Mouse (Mus musculus): ENCODE results near the gene Glp1r. TPM values are rescaled to one million over a fixed set of nuclear protein-coding genes. Genes with fewer than 3 reads are reported as not detected.

The Glp1r gene
- polyA plus RNA-seq, 1 experiment from 2014 or later = 0.13 TPM

- 43% methylated on average over 7 of the region's 7 CpGs for WGBS
Measured at GRCm38 (mm10) chr17:30961936-30962592, 60.4 kb downstream of the Glp1r start.

GRCm38 (mm10) chr17:30962880-30963279, 61.3 kb downstream of the Glp1r start:
- Histone ChIP-seq H3K4me2 (no peak overlapping the region), H3K9ac (no peak overlapping the region), H3K9me3 (replicated peaks) (peaks cover 3% of the 10 kb centered on the region; the same call in 1 of the 2 replicates), H3K4me3 (no peak overlapping the region), H3K36me3 (no peaks in the 10 kb centered on the region), H3K27me3 (replicated peaks) (no peaks in the 10 kb centered on the region), H3K27ac (ENCODE audit: poor library complexity, severe bottlenecking) (no peak overlapping the region), H3K4me1 (replicated peaks) (no peaks in the 10 kb centered on the region)
- WGBS = 43% methylated on average over 2 of the region's 2 CpGs
- no peak for ATAC-seq (ENCODE audit: insufficient number of reproducible peaks, low FRiP score)

More at GRCm38 (mm10) chr17:30961936-30962592, 60.4 kb downstream of the Glp1r start:
- no peaks in the 10 kb centered on the region for H3K36me3 ChIP-seq
- ATAC-seq (ENCODE audit: insufficient number of reproducible peaks, low FRiP score) = no peak
- H3K4me2 ChIP-seq = no peak overlapping the region
- no peaks in the 10 kb centered on the region for H3K4me1 ChIP-seq (replicated peaks)
- peaks cover 3% of the 10 kb centered on the region; the same call in 1 of the 2 replicates for H3K9me3 ChIP-seq (replicated peaks)
- no peak overlapping the region for H3K27ac ChIP-seq (ENCODE audit: poor library complexity, severe bottlenecking)
- no peaks in the 10 kb centered on the region for H3K27me3 ChIP-seq (replicated peaks)
- no peak overlapping the region for H3K4me3 ChIP-seq
- no peak overlapping the region for H3K9ac ChIP-seq

GRCm38 (mm10) chr17:30969983-30970382, 68.4 kb downstream of the Glp1r start:
- no peak overlapping the region for H3K4me2 ChIP-seq
- H3K27me3 ChIP-seq (replicated peaks) = no peaks in the 10 kb centered on the region
- peaks cover 16% of the 10 kb centered on the region for H3K4me1 ChIP-seq (replicated peaks)
- H3K36me3 ChIP-seq = no peaks in the 10 kb centered on the region
- ATAC-seq (ENCODE audit: insufficient number of reproducible peaks, low FRiP score) = no peak
- H3K27ac ChIP-seq (ENCODE audit: poor library complexity, severe bottlenecking) = no peak overlapping the region
- no peak overlapping the region for H3K4me3 ChIP-seq
- 57% methylated on average over 4 of the region's 4 CpGs for WGBS
- H3K9ac ChIP-seq = no peak overlapping the region
- H3K9me3 ChIP-seq (replicated peaks) = peaks cover 3% of the 10 kb centered on the region; the same call in 1 of the 2 replicates

GRCm38 (mm10) chr17:30971877-30972276, 70.3 kb downstream of the Glp1r start:
- peaks cover 3% of the 10 kb centered on the region; the same call in 1 of the 2 replicates for H3K9me3 ChIP-seq (replicated peaks)
- H3K27me3 ChIP-seq (replicated peaks) = no peaks in the 10 kb centered on the region
- WGBS = 80% methylated on average over 7 of the region's 7 CpGs
- H3K27ac ChIP-seq (ENCODE audit: poor library complexity, severe bottlenecking) = no peak overlapping the region
- H3K9ac ChIP-seq = no peak overlapping the region
- ATAC-seq (ENCODE audit: insufficient number of reproducible peaks, low FRiP score) = no peak
- H3K4me2 ChIP-seq = no peak overlapping the region
- H3K36me3 ChIP-seq = no peaks in the 10 kb centered on the region
- no peak overlapping the region for H3K4me3 ChIP-seq
- H3K4me1 ChIP-seq (replicated peaks) = peaks cover 16% of the 10 kb centered on the region

- Histone ChIP-seq H3K9me3 (replicated peaks) (peaks cover 3% of the 10 kb centered on the region; the same call in 1 of the 2 replicates), H3K9ac (no peak overlapping the region), H3K4me1 (replicated peaks) (peaks cover 16% of the 10 kb centered on the region), H3K36me3 (no peaks in the 10 kb centered on the region), H3K27me3 (replicated peaks) (no peaks in the 10 kb centered on the region), H3K4me2 (no peak overlapping the region), H3K4me3 (no peak overlapping the region), H3K27ac (ENCODE audit: poor library complexity, severe bottlenecking) (no peak overlapping the region)
- 50% methylated on average over 6 of the region's 6 CpGs for WGBS
- ATAC-seq (ENCODE audit: insufficient number of reproducible peaks, low FRiP score) = peak; percentile 33; the same call in 1 of the 2 replicates
Measured at GRCm38 (mm10) chr17:30973332-30973731, 71.7 kb downstream of the Glp1r start.

GRCm38 (mm10) chr17:30977290-30977689, 75.7 kb downstream of the Glp1r start:
- Histone ChIP-seq H3K27me3 (replicated peaks) (no peaks in the 10 kb centered on the region), H3K9me3 (replicated peaks) (no peaks in the 10 kb centered on the region), H3K27ac (ENCODE audit: poor library complexity, severe bottlenecking) (no peak overlapping the region), H3K4me2 (no peak overlapping the region), H3K4me3 (no peak overlapping the region), H3K4me1 (replicated peaks) (peaks cover 9% of the 10 kb centered on the region; the same call in 1 of the 2 replicates), H3K36me3 (no peaks in the 10 kb centered on the region), H3K9ac (no peak overlapping the region)
- 46% methylated on average over 2 of the region's 2 CpGs for WGBS
- no peak for ATAC-seq (ENCODE audit: insufficient number of reproducible peaks, low FRiP score)

GRCm38 (mm10) chr17:30978556-30978955, 76.9 kb downstream of the Glp1r start:
- 56% methylated on average over 10 of the region's 10 CpGs for WGBS
- Histone ChIP-seq H3K4me3 (no peak overlapping the region), H3K36me3 (no peaks in the 10 kb centered on the region), H3K9ac (no peak overlapping the region), H3K4me2 (no peak overlapping the region), H3K27me3 (replicated peaks) (peaks cover 5% of the 10 kb centered on the region; the same call in 1 of the 2 replicates), H3K4me1 (replicated peaks) (peaks cover 8% of the 10 kb centered on the region; the same call in 1 of the 2 replicates), H3K9me3 (replicated peaks) (no peaks in the 10 kb centered on the region), H3K27ac (ENCODE audit: poor library complexity, severe bottlenecking) (no peak overlapping the region)
- ATAC-seq (ENCODE audit: insufficient number of reproducible peaks, low FRiP score) = no peak

GRCm38 (mm10) chr17:30983521-30983920, 81.9 kb downstream of the Glp1r start:
- Histone ChIP-seq H3K27me3 (replicated peaks) (peaks cover 13% of the 10 kb centered on the region), H3K27ac (ENCODE audit: poor library complexity, severe bottlenecking) (no peak overlapping the region), H3K4me3 (no peak overlapping the region), H3K4me1 (replicated peaks) (no peaks in the 10 kb centered on the region), H3K9me3 (replicated peaks) (no peaks in the 10 kb centered on the region), H3K9ac (no peak overlapping the region), H3K4me2 (no peak overlapping the region), H3K36me3 (no peaks in the 10 kb centered on the region)
- 53% methylated on average over 4 of the region's 4 CpGs for WGBS
- no peak for ATAC-seq (ENCODE audit: insufficient number of reproducible peaks, low FRiP score)

- no peak for ATAC-seq (ENCODE audit: insufficient number of reproducible peaks, low FRiP score)
- no peak overlapping the region for H3K4me2 ChIP-seq
- H3K27ac ChIP-seq (ENCODE audit: poor library complexity, severe bottlenecking) = no peak overlapping the region
- no peak overlapping the region for H3K4me3 ChIP-seq
- no peaks in the 10 kb centered on the region for H3K36me3 ChIP-seq
- no peak overlapping the region for H3K9ac ChIP-seq
- H3K27me3 ChIP-seq (replicated peaks) = peaks cover 13% of the 10 kb centered on the region
- no peaks in the 10 kb centered on the region for H3K9me3 ChIP-seq (replicated peaks)
- 60% methylated on average over 10 of the region's 10 CpGs for WGBS
- H3K4me1 ChIP-seq (replicated peaks) = no peaks in the 10 kb centered on the region
Measured at GRCm38 (mm10) chr17:30990254-30990653, 88.6 kb downstream of the Glp1r start.

Small RNAs within 50 kb of the gene (microRNA-seq; reads per million reads assigned to microRNA genes)
- gene Gm24026 = not detected

Other genes with a start within 250 kb of the Glp1r start
- not detected in 2 replicates for gene Umodl1, start 52.8 kb downstream of the Glp1r start, polyA plus RNA-seq (2016; fragmentation: Nextera tagmentation; extraction: Ambion mirVana)
- 5.5 and 6.6 TPM in 2 replicates for gene Abcg1, start 155.9 kb downstream of the Glp1r start, polyA plus RNA-seq (2016; fragmentation: Nextera tagmentation; extraction: Ambion mirVana)
- not detected in 2 replicates for gene Tff3, start 227.8 kb downstream of the Glp1r start, polyA plus RNA-seq (2016; fragmentation: Nextera tagmentation; extraction: Ambion mirVana)
- gene Tff2, start 242.5 kb downstream of the Glp1r start, polyA plus RNA-seq (2016; fragmentation: Nextera tagmentation; extraction: Ambion mirVana) = not detected in 2 replicates

Data from heart, embryonic 12.5 days (tissue).